Mouse (Mus musculus): ENCODE measurements at regions not wholly inside any gene's neighbourhood (a gene's known extent, or its start where the extent isn't known, plus 50 kb on each side); places are given as distances from the start of the nearest gene placed in this dataset.
"Not testable (repeated sequence)": the region's sequence is repeated elsewhere in the genome, so short reads cannot be mapped to it uniquely, and the experiment has no call there.

DNA sequence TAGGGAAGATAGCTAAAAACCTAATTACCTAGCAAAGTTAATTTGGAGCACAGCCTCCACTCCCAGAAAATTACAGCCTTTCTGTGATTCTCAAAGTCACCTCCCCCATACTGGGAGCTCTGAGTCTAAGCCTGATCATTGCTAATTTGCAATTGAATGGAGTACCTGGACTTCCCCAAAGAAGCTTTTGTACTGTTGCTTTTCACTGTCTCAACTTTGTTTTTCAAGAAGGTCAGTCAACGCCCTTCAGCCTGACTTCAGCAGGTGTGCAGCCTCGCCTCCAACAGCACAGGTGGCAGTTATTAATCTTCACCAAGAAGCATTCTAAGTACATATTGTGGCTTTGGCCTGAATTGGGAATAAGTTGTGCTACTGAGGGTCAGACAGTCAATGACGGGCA is 67.7 kb upstream of the Dnajc1 start:
- in situ Hi-C loops (cut with MboI; ENCODE audit: unreplicated experiment in 2 of 2) = not testable (repeated sequence)

DNA sequence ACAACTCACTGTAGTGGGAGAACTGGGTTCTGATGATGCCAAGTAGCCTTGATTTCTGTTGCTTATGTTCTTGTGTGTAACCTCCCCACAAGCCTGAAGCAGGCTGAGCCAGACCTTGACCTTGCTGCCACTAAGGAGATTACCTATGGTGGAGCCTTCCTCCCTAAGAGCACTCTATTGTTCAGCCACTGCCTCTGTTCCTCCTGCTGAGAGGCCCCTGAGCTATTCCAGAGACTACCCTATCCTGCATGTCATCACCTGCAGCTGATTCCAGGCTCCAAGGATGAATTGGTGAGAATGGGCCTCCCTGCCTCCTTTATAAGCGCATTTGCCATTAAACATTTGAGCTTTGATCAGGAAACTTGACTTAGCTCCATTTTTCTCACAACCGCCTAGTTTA is 60.8 kb upstream of the Dnajc1 start:
- in situ Hi-C loops (cut with MboI; ENCODE audit: unreplicated experiment in 2 of 2) = not testable (repeated sequence)

DNA sequence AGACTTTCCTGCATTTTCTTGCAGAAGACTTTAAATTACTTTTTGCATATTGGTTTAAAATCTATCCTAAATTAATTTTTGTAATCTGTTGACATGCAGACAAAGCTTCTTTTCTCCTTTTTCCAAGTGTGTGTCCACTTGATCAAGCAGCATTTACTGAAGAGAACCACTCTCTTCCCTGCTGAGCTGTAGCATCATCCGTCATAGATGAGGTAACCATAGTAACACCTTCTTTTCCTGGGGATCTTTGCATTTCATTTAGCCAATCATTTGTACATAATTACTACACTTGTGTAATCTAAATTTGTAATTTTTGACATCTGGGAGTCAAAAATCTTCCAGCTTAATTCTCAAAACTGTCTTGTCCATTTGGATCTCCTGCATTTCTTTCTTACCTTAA is 53.2 kb upstream of the Dnajc1 start:
- in situ Hi-C loops (cut with MboI; ENCODE audit: unreplicated experiment in 2 of 2) = no loop called here
